Mouse (Mus musculus) olfactory bulb, adult 2 months (tissue): ENCODE data around the gene Calm3. TPM values are rescaled to one million over a fixed set of nuclear protein-coding genes. Genes with fewer than 3 reads are reported as not detected.

ENCODE experiments used
- H3K27ac ChIP-seq: fragments of 200-500 bp; 2 replicates; pipeline ENCODE4 v1.5.1; 2012; ENCODE audit warnings: low read depth, low read length; ENCODE audit not compliant: insufficient read depth
- H3K4me1 ChIP-seq: fragments of 200-500 bp; 2 replicates; pipeline ENCODE4 v1.6.1; 2012; ENCODE audit warnings: low read length; ENCODE audit not compliant: control insufficient read depth, insufficient read depth
- H3K4me3 ChIP-seq: fragments of 200-500 bp; 2 replicates; pipeline ENCODE4 v1.5.1; 2012; ENCODE audit warnings: mild to moderate bottlenecking, low read depth, low read length, moderate library complexity; ENCODE audit not compliant: insufficient read depth
- CTCF ChIP-seq: fragments of 200-500 bp; IDR thresholded peaks from 2 replicates; pipeline ENCODE4 v1.5.1; 2012; ENCODE audit warnings: low read depth, mild to moderate bottlenecking, low read length, moderate library complexity; ENCODE audit not compliant: insufficient read depth
- POLR2A ChIP-seq: fragments of 200-500 bp; IDR thresholded peaks from 2 replicates; pipeline ENCODE4 v1.6.1; 2012; ENCODE audit warnings: mild to moderate bottlenecking, low read depth, low read length, moderate library complexity; ENCODE audit not compliant: insufficient read depth
- WGBS: fragments of 180-500 bp; shearing (Covaris S2); methylation state at CpG from one replicate; pipeline ENCODE4 v1.1.7; 2018; 5-methylcytosine and 5-hydroxymethylcytosine counted together
- polyA plus RNA-seq: library from polyadenylated mRNA; stranded (reverse); fragments of >200 nt; gene quantifications from 2 replicates; pipeline ENCODE4 v1.2.4, GENCODE M21; 2012; ENCODE audit warnings: low replicate concordance; ENCODE audit not compliant: missing spikeins, insufficient read depth, insufficient read length

Calm3 gene
- polyA plus RNA-seq, 1 experiment, result 1,020 TPM

- TF ChIP-seq POLR2A, result no peak
- peak; percentile 88; the same call in 1 of the 2 replicates for TF ChIP-seq CTCF
- Histone ChIP-seq H3K27ac (peak overlapping the region; percentile 39), H3K4me3 (no peak overlapping the region), H3K4me1 (peaks cover 34% of the 10 kb centered on the region)
- 15% methylated on average over 18 of the region's 18 CpGs for WGBS
Observed at GRCm38 (mm10) chr7:16950861-16951635, 27.1 kb upstream of the Calm3 start.

GRCm38 (mm10) chr7:16949908-16950841 is 26.3 kb upstream of the Calm3 start:
- H3K4me1 ChIP-seq, result peaks cover 38% of the 10 kb centered on the region
- peak; percentile 96 for TF ChIP-seq CTCF
- peak; percentile 37 for TF ChIP-seq POLR2A
- H3K4me3 ChIP-seq, result peak overlapping the region; percentile 33
- WGBS, result 8% methylated on average over 29 of the region's 29 CpGs
- H3K27ac ChIP-seq, result peak overlapping the region; percentile 73

- H3K27ac ChIP-seq, result 0 out of 2 replicates have a peak overlapping the region, but pooled peaks have one; percentile 73
Observed at GRCm38 (mm10) chr7:16948923-16949458, 25.1 kb upstream of the Calm3 start.

DNA sequence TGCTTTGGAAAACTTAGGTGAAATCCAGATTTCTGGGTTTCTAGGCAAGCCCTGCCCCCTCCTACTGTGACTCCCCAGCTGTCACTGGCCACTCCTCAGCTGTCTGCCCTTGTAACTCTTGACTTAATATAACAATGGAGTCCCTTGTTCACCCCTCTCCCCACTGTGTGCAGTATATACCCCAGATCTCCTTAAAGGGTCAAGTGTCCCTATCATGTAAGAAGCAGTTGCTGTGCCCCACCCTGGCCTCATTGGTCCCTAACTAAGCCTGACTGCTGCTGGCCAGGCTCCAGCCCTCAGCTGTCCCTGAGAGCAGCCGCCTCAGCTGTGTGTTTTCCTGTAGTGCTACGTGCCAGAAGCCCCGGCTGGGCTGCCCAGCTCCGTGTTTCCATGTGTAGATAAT is 24.0 kb upstream of the Calm3 start:
- no peak for TF ChIP-seq CTCF
- no peak for TF ChIP-seq POLR2A
- 2% methylated on average over 4 of the region's 4 CpGs for WGBS
- Histone ChIP-seq H3K27ac (0 out of 2 replicates have a peak overlapping the region, but pooled peaks have one; percentile 14), H3K4me3 (peak overlapping the region; percentile 97), H3K4me1 (peaks cover 48% of the 10 kb centered on the region)

More at GRCm38 (mm10) chr7:16948923-16949458, 25.1 kb upstream of the Calm3 start:
- Histone ChIP-seq H3K4me1 (peaks cover 42% of the 10 kb centered on the region), H3K4me3 (peak overlapping the region; percentile 97)
- 47% methylated on average over 8 of the region's 8 CpGs for WGBS
- TF ChIP-seq CTCF, result no peak
- TF ChIP-seq POLR2A, result no peak

DNA sequence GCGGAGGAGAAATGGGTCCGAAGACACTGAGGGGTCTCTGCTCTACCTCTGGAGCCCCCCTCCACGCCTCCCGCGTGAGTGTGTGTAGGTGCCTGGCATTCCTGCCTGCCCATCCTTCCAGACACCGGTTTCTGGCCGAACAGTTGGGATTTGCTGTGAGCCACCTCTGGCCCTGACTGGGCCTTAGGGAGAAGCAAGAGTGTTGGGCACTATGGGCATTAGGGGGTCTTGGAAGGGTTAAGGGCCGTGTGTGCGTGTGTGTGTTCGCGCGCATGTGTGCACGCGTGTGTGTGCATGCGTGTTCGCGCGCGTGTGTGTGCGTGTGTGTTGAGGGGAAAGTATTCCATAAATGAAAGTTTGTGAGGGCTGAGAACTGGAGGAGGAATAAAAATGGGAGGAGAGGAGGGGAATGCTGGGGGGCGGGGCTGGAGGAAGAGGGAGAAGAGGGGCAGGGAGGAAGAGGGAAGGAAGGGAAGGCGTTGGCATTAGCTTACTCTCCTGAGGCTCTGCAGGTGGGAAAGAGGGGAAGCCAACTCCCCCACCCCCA is 23.5 kb upstream of the Calm3 start:
- Histone ChIP-seq H3K4me3 (peak overlapping the region; percentile 97), H3K27ac (peak overlapping the region; percentile 99), H3K4me1 (peaks cover 48% of the 10 kb centered on the region)
- 7% methylated on average over 21 of the region's 22 CpGs for WGBS
- TF ChIP-seq CTCF, result 0 out of 2 replicates have a peak, but pooled peaks have one; percentile 6
- TF ChIP-seq POLR2A, result no peak

DNA sequence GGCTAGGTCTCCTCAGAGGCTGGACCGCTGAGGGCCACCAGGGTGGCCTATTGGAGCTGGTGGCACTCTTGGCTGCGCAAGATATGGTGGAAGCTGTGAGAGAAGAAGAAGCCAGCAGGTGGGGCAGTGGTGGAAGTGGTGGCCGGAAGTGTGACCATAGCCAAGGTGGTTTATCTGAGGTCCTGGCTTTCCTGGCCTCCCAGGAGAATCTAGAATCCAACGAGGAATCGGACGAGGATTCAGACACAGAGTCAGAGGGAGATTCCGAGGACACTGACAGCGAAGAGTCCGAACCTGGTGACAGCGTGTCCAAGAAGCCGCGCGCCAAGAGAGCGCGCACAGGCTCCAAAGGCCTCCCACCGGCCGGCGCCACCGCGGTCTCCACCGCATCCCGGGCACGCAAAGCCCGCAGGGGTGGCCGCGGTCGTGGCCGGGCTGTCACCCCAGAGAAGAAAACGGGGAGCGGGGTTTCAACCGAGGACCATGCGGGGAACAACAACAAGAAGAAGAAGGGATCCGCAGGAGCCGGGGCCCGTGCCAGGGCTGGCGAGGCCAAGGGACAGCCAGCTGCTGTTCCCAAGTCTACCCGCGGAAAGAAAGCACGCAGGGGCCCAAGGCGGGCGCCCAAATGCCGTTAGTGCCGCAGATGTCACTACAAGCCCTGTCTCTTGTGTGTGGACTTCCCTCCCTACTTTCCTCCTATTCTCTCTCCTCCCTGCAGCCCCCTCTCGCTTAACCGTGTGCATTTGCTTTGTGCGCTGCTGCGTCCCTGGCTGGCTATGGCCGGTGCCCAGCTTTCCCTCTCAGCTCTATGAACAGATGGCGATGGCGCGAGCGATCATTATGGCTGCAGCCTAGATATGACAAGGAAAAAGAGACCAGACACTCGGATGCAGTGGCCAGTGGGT is 22.8 kb upstream of the Calm3 start:
- 3% methylated on average over 53 of the region's 53 CpGs for WGBS
- Histone ChIP-seq H3K4me3 (peak overlapping the region; percentile 97), H3K27ac (peak overlapping the region; percentile 99), H3K4me1 (peaks cover 48% of the 10 kb centered on the region)
- no peak; the same call in 1 of the 2 replicates for TF ChIP-seq CTCF
- no peak for TF ChIP-seq POLR2A

GRCm38 (mm10) chr7:16945419-16945818 is 21.5 kb upstream of the Calm3 start:
- Histone ChIP-seq H3K27ac (peak overlapping the region; percentile 99), H3K4me1 (peaks cover 53% of the 10 kb centered on the region)

More at GRCm38 (mm10) chr7:16945419-16945818, 21.5 kb upstream of the Calm3 start:
- H3K4me3 ChIP-seq, result peak overlapping the region; percentile 97
- TF ChIP-seq CTCF (no peak), POLR2A (no peak)
- WGBS, result 15% methylated on average over 17 of the region's 17 CpGs
